Mouse (Mus musculus): ENCODE measurements around the gene Mfsd9.

GRCm38 (mm10) chr1:40769331-40769894 is 21.1 kb downstream of the Mfsd9 start:
- TF ChIP-seq CTCF (IDR thresholded peaks at IDR 0.05; ENCODE audit: control insufficient read depth, insufficient read depth, insufficient read length) (no peak), MYOD1 (IDR thresholded peaks at IDR 0.05; ENCODE audit: control insufficient read depth, insufficient read length, low read depth) (no peak), FOSL1 (IDR thresholded peaks at IDR 0.05; ENCODE audit: insufficient read depth, low read length, poor library complexity, severe bottlenecking) (no peak)
